Mouse (Mus musculus): ENCODE measurements around the gene Olfr1216. TPM values are rescaled to one million over a fixed set of nuclear protein-coding genes. Genes with fewer than 3 reads are reported as not detected.
"Not testable (repeated sequence)": the region's sequence is repeated elsewhere in the genome, so short reads cannot be mapped to it uniquely, and the experiment has no call there.

The Olfr1216 gene
- polyA plus RNA-seq (2015; fragmentation: Nextera tagmentation; extraction: Ambion mirVana): not detected in 2 replicates

DNA sequence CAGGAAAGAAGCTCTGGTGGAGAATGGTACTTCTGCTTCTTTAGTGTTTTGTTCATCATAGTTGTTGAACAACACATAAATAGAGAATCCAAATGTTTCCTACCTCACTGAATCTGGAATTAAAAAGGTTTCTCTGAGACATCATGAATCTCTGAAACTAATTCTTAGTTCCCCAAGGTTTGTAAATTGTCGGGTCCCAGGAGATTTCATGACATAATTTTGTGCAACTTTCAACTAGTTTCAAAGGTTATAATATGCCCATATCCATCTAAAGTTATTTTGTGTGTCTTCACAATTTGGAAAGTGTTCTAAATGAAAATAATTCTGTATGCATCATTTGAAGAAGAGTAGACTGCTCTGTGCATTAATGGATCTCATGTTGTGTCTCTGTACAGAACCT lies at the start of gene Olfr1216:
TSS of gene Olfr1216 (minus strand) at position 101 of the 400 bp plus-strand sequence.
- H3K4me2 ChIP-seq: no peak within 1 kb of the TSS
- H3K36me3 ChIP-seq: no peaks in the 10 kb centered on the region
- H3K9ac ChIP-seq: no peak within 1 kb of the TSS
- H3K4me3 ChIP-seq: no peak within 1 kb of the TSS
- no peaks in the 10 kb centered on the region for H3K4me1 ChIP-seq
- 65% methylated on average over 1 of the region's 1 CpGs for WGBS
- no peaks in the 10 kb centered on the region for H3K9me3 ChIP-seq
- no peak within 1 kb of the TSS for H3K27ac ChIP-seq
- no peak for ATAC-seq (ENCODE audit: insufficient number of reproducible peaks, low FRiP score, low TSS enrichment, low read depth)
- no peaks in the 10 kb centered on the region for H3K27me3 ChIP-seq

DNA sequence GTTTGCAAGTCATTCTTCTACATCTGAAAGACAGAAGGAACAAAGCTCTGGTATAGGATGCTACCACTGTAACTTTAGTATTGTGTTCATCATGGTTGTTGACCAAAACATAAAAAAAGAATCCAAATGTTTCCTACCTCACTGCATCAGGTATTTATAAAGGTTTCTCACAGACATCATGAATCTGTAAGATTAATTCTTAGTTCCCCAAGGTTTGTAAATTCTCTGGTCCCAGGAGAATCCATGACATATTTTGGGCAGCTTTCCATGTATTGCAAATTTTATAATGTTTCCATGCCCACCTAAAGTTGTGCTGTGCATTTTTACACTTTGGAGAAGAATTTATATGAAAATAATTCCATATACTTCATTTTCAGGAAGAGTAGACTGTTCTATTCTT lies 42.9 kb upstream of the Olfr1216 start, which contains the start of gene Olfr1218:
TSS of gene Olfr1218 (minus strand) at position 101 of the 400 bp plus-strand sequence.
- no peak for ATAC-seq (ENCODE audit: insufficient number of reproducible peaks, low FRiP score, low TSS enrichment, low read depth)
- Histone ChIP-seq H3K4me1 (no peaks in the 10 kb centered on the region), H3K9me3 (no peaks in the 10 kb centered on the region), H3K9ac (no peak within 1 kb of the TSS), H3K27ac (no peak within 1 kb of the TSS), H3K4me2 (no peak within 1 kb of the TSS), H3K27me3 (no peaks in the 10 kb centered on the region), H3K4me3 (no peak within 1 kb of the TSS), H3K36me3 (no peaks in the 10 kb centered on the region)

- no peaks in the 10 kb centered on the region for H3K36me3 ChIP-seq
- no peak within 1 kb of the TSS for H3K4me3 ChIP-seq
- 73% methylated on average over 2 of the region's 2 CpGs for WGBS
- no peak within 1 kb of the TSS for H3K27ac ChIP-seq
- no peaks in the 10 kb centered on the region for H3K4me1 ChIP-seq
- H3K9me3 ChIP-seq: no peaks in the 10 kb centered on the region
- H3K4me2 ChIP-seq: no peak within 1 kb of the TSS
- H3K27me3 ChIP-seq: no peaks in the 10 kb centered on the region
- no peak for ATAC-seq (ENCODE audit: insufficient number of reproducible peaks, low FRiP score, low TSS enrichment, low read depth)
- H3K9ac ChIP-seq: no peak within 1 kb of the TSS
Measured at GRCm38 (mm10) chr2:89031965-89032364, 13.8 kb upstream of the Olfr1216 start, which contains the start of gene Olfr1217. Gene Olfr1217, minus strand, starts transcription at chr2:89032065.

DNA sequence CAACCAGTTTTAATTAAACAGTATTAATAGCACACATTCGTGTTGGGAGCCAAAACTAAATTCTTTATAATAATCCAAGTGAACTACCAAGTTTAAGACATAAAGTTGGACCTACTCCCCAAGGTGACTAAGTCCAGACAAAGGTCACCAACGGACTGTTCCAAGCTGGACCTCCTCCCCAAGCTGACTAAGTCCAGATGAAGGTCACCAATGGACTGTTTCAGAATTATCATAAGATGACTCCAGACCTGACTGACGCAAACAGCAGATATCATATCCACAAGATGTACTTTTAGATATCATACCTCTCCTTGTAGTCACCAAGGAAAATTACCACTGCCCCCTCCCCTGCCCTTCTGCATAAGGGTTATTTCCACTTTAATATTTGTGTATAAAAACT lies 3.3 kb upstream of the Olfr1216 start:
- H3K36me3 ChIP-seq; H3K4me3 ChIP-seq; H3K4me1 ChIP-seq; H3K9ac ChIP-seq; H3K9me3 ChIP-seq; H3K27ac ChIP-seq; ATAC-seq (ENCODE audit: insufficient number of reproducible peaks, low FRiP score, low TSS enrichment, low read depth); H3K27me3 ChIP-seq; H3K4me2 ChIP-seq: not testable (repeated sequence)
- WGBS: 67% methylated on average over 3 of the region's 3 CpGs

DNA sequence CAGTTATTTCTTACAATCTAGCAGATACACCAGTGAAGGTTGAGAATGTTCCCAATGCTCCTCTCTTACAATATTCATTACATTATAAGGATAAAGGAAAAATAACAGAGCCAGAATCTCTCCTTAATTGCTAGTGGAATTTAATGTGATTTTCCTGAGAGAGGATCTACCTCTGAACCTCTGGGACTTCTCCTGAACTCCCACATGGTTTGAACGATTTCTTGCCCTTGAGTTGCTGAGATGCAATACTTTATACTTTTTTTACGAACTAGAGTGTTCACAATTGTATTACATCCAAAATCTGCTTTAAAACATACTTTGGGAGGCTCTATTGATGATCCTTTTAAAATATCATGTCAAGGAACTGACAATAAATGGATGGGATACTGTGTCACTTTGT lies 11.3 kb downstream of the Olfr1216 start, which contains the start of gene Olfr1215:
TSS of gene Olfr1215 (minus strand) at position 101 of the 400 bp plus-strand sequence.
- no peak for ATAC-seq (ENCODE audit: insufficient number of reproducible peaks, low FRiP score, low TSS enrichment, low read depth)
- H3K9me3 ChIP-seq: no peaks in the 10 kb centered on the region
- H3K36me3 ChIP-seq: no peaks in the 10 kb centered on the region
- H3K4me3 ChIP-seq: no peak within 1 kb of the TSS
- H3K9ac ChIP-seq: no peak within 1 kb of the TSS
- no peak within 1 kb of the TSS for H3K27ac ChIP-seq
- 66% methylated on average over 2 of the region's 2 CpGs for WGBS
- no peak within 1 kb of the TSS for H3K4me2 ChIP-seq
- H3K27me3 ChIP-seq: no peaks in the 10 kb centered on the region
- H3K4me1 ChIP-seq: no peaks in the 10 kb centered on the region

- Histone ChIP-seq H3K27me3 (no peaks in the 10 kb centered on the region), H3K4me1 (no peaks in the 10 kb centered on the region), H3K27ac (no peak within 1 kb of the TSS), H3K36me3 (no peaks in the 10 kb centered on the region), H3K9me3 (no peaks in the 10 kb centered on the region), H3K4me3 (no peak within 1 kb of the TSS), H3K4me2 (no peak within 1 kb of the TSS), H3K9ac (no peak within 1 kb of the TSS)
- ATAC-seq (ENCODE audit: insufficient number of reproducible peaks, low FRiP score, low TSS enrichment, low read depth): no peak
- WGBS: 74% methylated on average over 1 of the region's 1 CpGs
Measured at GRCm38 (mm10) chr2:88992553-88992952, 25.6 kb downstream of the Olfr1216 start, which contains the start of gene Olfr1214. Gene Olfr1214, minus strand, starts transcription at chr2:88992653.

GRCm38 (mm10) chr2:88980181-88980580 lies 38.0 kb downstream of the Olfr1216 start, which contains the start of gene Gm13762:
Gene Gm13762, minus strand, starts transcription at chr2:88980281.
- no peak for ATAC-seq (ENCODE audit: insufficient number of reproducible peaks, low FRiP score, low TSS enrichment, low read depth)
- Histone ChIP-seq H3K9ac (no peak within 1 kb of the TSS), H3K27ac (no peak within 1 kb of the TSS), H3K9me3 (no peaks in the 10 kb centered on the region), H3K4me3 (no peak within 1 kb of the TSS), H3K4me1 (no peaks in the 10 kb centered on the region), H3K4me2 (no peak within 1 kb of the TSS), H3K36me3 (no peaks in the 10 kb centered on the region), H3K27me3 (no peaks in the 10 kb centered on the region)
- 88% methylated on average over 1 of the region's 1 CpGs for WGBS

Other genes with a start within 250 kb of the Olfr1216 start
- not detected in 2 replicates for gene Olfr1200, start 247.9 kb downstream of the Olfr1216 start, polyA plus RNA-seq (2015; fragmentation: Nextera tagmentation; extraction: Ambion mirVana)
- gene Olfr1201, start 225.3 kb downstream of the Olfr1216 start, polyA plus RNA-seq (2015; fragmentation: Nextera tagmentation; extraction: Ambion mirVana): not detected in 2 replicates
- not detected in 2 replicates for gene Olfr1202, start 203.8 kb downstream of the Olfr1216 start, polyA plus RNA-seq (2015; fragmentation: Nextera tagmentation; extraction: Ambion mirVana)
- gene Olfr1205, start 188.6 kb downstream of the Olfr1216 start, polyA plus RNA-seq (2015; fragmentation: Nextera tagmentation; extraction: Ambion mirVana): not detected in 2 replicates
- not detected in 2 replicates for gene Olfr1204, start 169.0 kb downstream of the Olfr1216 start, polyA plus RNA-seq (2015; fragmentation: Nextera tagmentation; extraction: Ambion mirVana)
- not detected in 2 replicates for gene Olfr1206, start 155.1 kb downstream of the Olfr1216 start, polyA plus RNA-seq (2015; fragmentation: Nextera tagmentation; extraction: Ambion mirVana)
- gene Olfr1208, start 116.0 kb downstream of the Olfr1216 start, polyA plus RNA-seq (2015; fragmentation: Nextera tagmentation; extraction: Ambion mirVana): not detected in 2 replicates
- gene Olfr1209, start 103.2 kb downstream of the Olfr1216 start, polyA plus RNA-seq (2015; fragmentation: Nextera tagmentation; extraction: Ambion mirVana): not detected in 2 replicates
- not detected in 2 replicates for gene Olfr1211, start 80.2 kb downstream of the Olfr1216 start, polyA plus RNA-seq (2015; fragmentation: Nextera tagmentation; extraction: Ambion mirVana)
- not detected in 2 replicates for gene Olfr1212, start 64.4 kb downstream of the Olfr1216 start, polyA plus RNA-seq (2015; fragmentation: Nextera tagmentation; extraction: Ambion mirVana)
- not detected in 2 replicates for gene Gm13762, start 38.1 kb downstream of the Olfr1216 start, polyA plus RNA-seq (2015; fragmentation: Nextera tagmentation; extraction: Ambion mirVana)
- not detected in 2 replicates for gene Olfr1214, start 25.7 kb downstream of the Olfr1216 start, polyA plus RNA-seq (2015; fragmentation: Nextera tagmentation; extraction: Ambion mirVana)
- not detected in 2 replicates for gene Olfr1215, start 11.4 kb downstream of the Olfr1216 start, polyA plus RNA-seq (2015; fragmentation: Nextera tagmentation; extraction: Ambion mirVana)
- not detected in 2 replicates for gene Olfr1217, start 13.7 kb upstream of the Olfr1216 start, polyA plus RNA-seq (2015; fragmentation: Nextera tagmentation; extraction: Ambion mirVana)
- gene Olfr1218, start 42.8 kb upstream of the Olfr1216 start, polyA plus RNA-seq (2015; fragmentation: Nextera tagmentation; extraction: Ambion mirVana): not detected in 2 replicates
- not detected in 2 replicates for gene Olfr1219, start 65.2 kb upstream of the Olfr1216 start, polyA plus RNA-seq (2015; fragmentation: Nextera tagmentation; extraction: Ambion mirVana)
- not detected in 2 replicates for gene Olfr1220, start 88.5 kb upstream of the Olfr1216 start, polyA plus RNA-seq (2015; fragmentation: Nextera tagmentation; extraction: Ambion mirVana)
- not detected in 2 replicates for gene Olfr1221, start 98.9 kb upstream of the Olfr1216 start, polyA plus RNA-seq (2015; fragmentation: Nextera tagmentation; extraction: Ambion mirVana)
- gene Olfr1222, start 114.7 kb upstream of the Olfr1216 start, polyA plus RNA-seq (2015; fragmentation: Nextera tagmentation; extraction: Ambion mirVana): not detected in 2 replicates
- gene Olfr1223, start 133.2 kb upstream of the Olfr1216 start, polyA plus RNA-seq (2015; fragmentation: Nextera tagmentation; extraction: Ambion mirVana): not detected in 2 replicates
- gene Olfr1224-ps1, start 145.8 kb upstream of the Olfr1216 start, polyA plus RNA-seq (2015; fragmentation: Nextera tagmentation; extraction: Ambion mirVana): not detected in 2 replicates
- gene Olfr1225, start 156.3 kb upstream of the Olfr1216 start, polyA plus RNA-seq (2015; fragmentation: Nextera tagmentation; extraction: Ambion mirVana): not detected in 2 replicates
- not detected in 2 replicates for gene Olfr1226, start 181.7 kb upstream of the Olfr1216 start, polyA plus RNA-seq (2015; fragmentation: Nextera tagmentation; extraction: Ambion mirVana)
- gene Olfr1228, start 235.7 kb upstream of the Olfr1216 start, polyA plus RNA-seq (2015; fragmentation: Nextera tagmentation; extraction: Ambion mirVana): not detected in 2 replicates

All from limb, embryonic 15.5 days (tissue).